28 mouse cellular contexts compared by ENCODE assay signal in genomic region chr16:37530170-37530569, GRCm38 (mm10). TPM values are rescaled to one million over a fixed set of nuclear protein-coding genes. Genes with fewer than 3 reads are reported as not detected.
DNase-seq lines count a peak whose midpoint lies in the region; ATAC-seq and TF ChIP-seq lines count a peak whose summit lies in the region.
"Had no signal": no experiment of that assay in that cellular context is flagged by ENCODE, and none has a peak within 500 bp of the region (broad histone marks: within the 10 kb centered on the region; RNA-seq: fewer than 3 reads in every experiment).

No protein-coding gene starts in this region.

- dilution Hi-C loops in CH12.LX (cut with MboI; ENCODE audit: extremely low pct_ligation_motif_present, extremely low pct_unique_long_range_greater_than_20kb, low sequenced_read_pairs): no loop called here

- DNase-seq in adrenal gland, adult 2 months: peak; percentile 15
- no peak for DNase-seq in adrenal gland, adult (ENCODE audit: inconsistent age in 2 of 2, low spot score in 1 of 2)
- DNase-seq in kidney, adult 2 months: peak; percentile 47
- DNase-seq in kidney, postnatal 10 days: no peak
- no peak for DNase-seq in CH12.LX (ENCODE audit: extremely low read depth)
- DNase-seq in spleen, postnatal 36 days (ENCODE audit: low spot score in 2 of 2): no peak
- DNase-seq: cerebellum, adult 9-10 months; forebrain, postnatal 0 days; gastrocnemius, postnatal 14 days; heart, adult 18-20 months; heart, postnatal 10 days; layer of hippocampus, postnatal 36 days; lung, adult 18-20 months; lung, postnatal 10 days had no signal

- no peak for TF ChIP-seq POLR2A in kidney, adult 2 months (IDR thresholded peaks at IDR 0.05; ENCODE audit: low read depth, low read length)
- TF ChIP-seq POLR2A in CH12.LX (IDR thresholded peaks at IDR 0.05; ENCODE audit: low read depth, low read length): peak; percentile 0; the same call in 1 of the 2 replicates

- H3K27me3 ChIP-seq in kidney, adult 2 months (replicated peaks; ENCODE audit: control insufficient read depth, insufficient read depth, low read length): no peaks in the 10 kb centered on the region
- no peaks in the 10 kb centered on the region for H3K27me3 ChIP-seq in CH12.LX (replicated peaks)
- no peaks in the 10 kb centered on the region for H3K27me3 ChIP-seq in liver, embryonic 12.5 days (replicated peaks)
- H3K27me3 ChIP-seq in midbrain, embryonic 16.5 days (ENCODE audit: control insufficient read depth, insufficient read depth, low read depth, low read length): no peaks in the 10 kb centered on the region
- H3K27me3 ChIP-seq: heart, embryonic 12.5 days; limb, embryonic 12.5 days; midbrain, embryonic 12.5 days had no signal

- H3K4me1 ChIP-seq in kidney, adult 2 months (ENCODE audit: control insufficient read depth, insufficient read depth, low read length): peaks cover 5% of the 10 kb centered on the region; the same call in 1 of the 2 replicates
- H3K4me1 ChIP-seq in CH12.LX (ENCODE audit: control insufficient read depth in 1 of 2, insufficient read depth in 2 of 2): peaks cover 13 to 54% of the 10 kb centered on the region in 2 experiments
- H3K4me1 ChIP-seq in liver, embryonic 12.5 days: peaks cover 15% of the 10 kb centered on the region
- peaks cover 13% of the 10 kb centered on the region for H3K4me1 ChIP-seq in midbrain, embryonic 16.5 days (ENCODE audit: control insufficient read depth, insufficient read depth, low read length)

- H3K36me3 ChIP-seq in kidney, adult 2 months (ENCODE audit: control insufficient read depth, insufficient read depth, low read length): no peaks in the 10 kb centered on the region; the same call in 1 of the 2 replicates
- peaks cover 42 to 81% of the 10 kb centered on the region in 2 experiments for H3K36me3 ChIP-seq in CH12.LX (replicated peaks in 1 of 2; ENCODE audit: control insufficient read depth in 1 of 2, insufficient read depth in 1 of 2, low read length in 1 of 2)
- peaks cover 47% of the 10 kb centered on the region for H3K36me3 ChIP-seq in liver, embryonic 12.5 days
- 0 out of 2 replicates have a peak, but pooled peaks cover 3% of the 10 kb centered on the region for H3K36me3 ChIP-seq in midbrain, embryonic 16.5 days (ENCODE audit: control insufficient read depth, insufficient read depth, low read length)

- no peak overlapping the region for H3K4me2 ChIP-seq in CH12.LX (ENCODE audit: insufficient read depth, low read depth, poor library complexity, severe bottlenecking)
- H3K4me2 ChIP-seq in liver, embryonic 12.5 days: no peak overlapping the region
- H3K4me2 ChIP-seq in midbrain, embryonic 16.5 days (ENCODE audit: low read length): no peak overlapping the region
- H3K4me2 ChIP-seq: heart, embryonic 12.5 days; limb, embryonic 12.5 days; midbrain, embryonic 12.5 days had no signal

- no peak for TF ChIP-seq CTCF in kidney, adult 2 months (conservative IDR thresholded peaks at IDR 0.05; ENCODE audit: insufficient read depth, insufficient read length, low read depth, low read length)
- no peak for TF ChIP-seq CTCF in CH12.LX (conservative IDR thresholded peaks at IDR 0.05 in 1 of 2, IDR thresholded peaks at IDR 0.05 in 1 of 2; ENCODE audit: low read depth in 2 of 2, low read length in 2 of 2)

- peaks cover 3% of the 10 kb centered on the region for H3K9me3 ChIP-seq in CH12.LX (replicated peaks; ENCODE audit: low read length)
- H3K9me3 ChIP-seq in liver, embryonic 12.5 days (replicated peaks): no peaks in the 10 kb centered on the region
- no peaks in the 10 kb centered on the region for H3K9me3 ChIP-seq in midbrain, embryonic 16.5 days (replicated peaks; ENCODE audit: control insufficient read depth, low read length, poor library complexity, severe bottlenecking)
- H3K9me3 ChIP-seq: heart, embryonic 12.5 days; limb, embryonic 12.5 days; midbrain, embryonic 12.5 days had no signal

- H3K27ac ChIP-seq in kidney, adult 2 months (ENCODE audit: insufficient read depth, low read depth, low read length): no peak overlapping the region
- H3K27ac ChIP-seq in CH12.LX (ENCODE audit: insufficient read depth, low read depth): no peak overlapping the region
- H3K27ac ChIP-seq in liver, embryonic 12.5 days: no peak overlapping the region
- H3K27ac ChIP-seq in midbrain, embryonic 16.5 days (ENCODE audit: low read length): no peak overlapping the region
- H3K27ac ChIP-seq: hindbrain, postnatal 0 days; limb, embryonic 12.5 days; midbrain, embryonic 12.5 days; stomach, postnatal 0 days had no signal

- ATAC-seq in liver, embryonic 12.5 days: peak; percentile 40; the same call in 1 of the 2 replicates
- ATAC-seq in midbrain, embryonic 16.5 days: no peak
- ATAC-seq: forebrain, postnatal 0 days; hindbrain, postnatal 0 days had no signal

- no peak overlapping the region for H3K4me3 ChIP-seq in kidney, adult 2 months (ENCODE audit: insufficient read depth, low read depth, low read length)
- H3K4me3 ChIP-seq in CH12.LX (replicated peaks in 1 of 3; ENCODE audit: low read depth in 2 of 3, low read length in 2 of 3, poor library complexity in 1 of 3): no peak overlapping the region
- no peak overlapping the region for H3K4me3 ChIP-seq in liver, embryonic 12.5 days
- H3K4me3 ChIP-seq in midbrain, embryonic 16.5 days (ENCODE audit: low read depth, low read length): no peak overlapping the region
- H3K4me3 ChIP-seq: heart, embryonic 12.5 days; limb, embryonic 12.5 days; midbrain, embryonic 12.5 days had no signal

- no peak for TF ChIP-seq RAD21 in CH12.LX (IDR thresholded peaks at IDR 0.05; ENCODE audit: low read depth, low read length)

- in situ Hi-C loops in CH12.LX (cut with MboI; ENCODE audit: low pct_ligation_motif_present, low pct_unique_long_range_greater_than_20kb, low sequenced_read_pairs): loop anchor here (10.0 kb wide), 1 partner anchor 155 kb away; no protein-coding TSS in a partner anchor

- WGBS in kidney, adult 2 months: 72% methylated on average over 6 of the region's 6 CpGs
- WGBS in liver, embryonic 12.5 days (ENCODE audit: insufficient replicate concordance): 81% methylated on average over 6 of the region's 6 CpGs
- 90% methylated on average over 6 of the region's 6 CpGs for WGBS in midbrain, embryonic 16.5 days

- no peak overlapping the region for H3K9ac ChIP-seq in CH12.LX (ENCODE audit: insufficient read depth, low read depth)
- no peak overlapping the region for H3K9ac ChIP-seq in liver, embryonic 12.5 days
- H3K9ac ChIP-seq in midbrain, embryonic 16.5 days (ENCODE audit: low read depth, low read length): no peak overlapping the region
- H3K9ac ChIP-seq: forebrain, postnatal 0 days; heart, embryonic 12.5 days; limb, embryonic 12.5 days; midbrain, embryonic 12.5 days had no signal

- no peak for TF ChIP-seq EP300 in CH12.LX (IDR thresholded peaks at IDR 0.05; ENCODE audit: low read length)

- H3K79me2 ChIP-seq in CH12.LX (replicated peaks; ENCODE audit: control insufficient read depth, extremely low read depth, insufficient read depth, poor library complexity, severe bottlenecking): peaks cover 62% of the 10 kb centered on the region

TF ChIP-seq in CH12.LX, 34 proteins besides CTCF, POLR2A, EP300 and RAD21:
- TF ChIP-seq MYC (IDR thresholded peaks at IDR 0.05; ENCODE audit: low read depth, low read length): no peak
- no peak for TF ChIP-seq UBTF (IDR thresholded peaks at IDR 0.05; ENCODE audit: low read depth, low read length)
- TF ChIP-seq TCF12 (IDR thresholded peaks at IDR 0.05; ENCODE audit: low read depth, low read length): no peak
- TF ChIP-seq TBP (conservative IDR thresholded peaks at IDR 0.05; ENCODE audit: low read depth, low read length): no peak
- no peak for TF ChIP-seq MEF2A (IDR thresholded peaks at IDR 0.05; ENCODE audit: borderline replicate concordance, low read depth, low read length)
- TF ChIP-seq RCOR1 (conservative IDR thresholded peaks at IDR 0.05; ENCODE audit: low read depth, low read length): no peak
- no peak for TF ChIP-seq JUN (IDR thresholded peaks at IDR 0.05; ENCODE audit: insufficient read depth, low read depth, low read length)
- no peak for TF ChIP-seq HCFC1 (IDR thresholded peaks at IDR 0.05; ENCODE audit: low read depth, low read length)
- no peak for TF ChIP-seq CHD1 (IDR thresholded peaks at IDR 0.05; ENCODE audit: low read depth, low read length)
TF ChIP-seq in CH12.LX: peak in this region for 0.

RNA-seq across cellular contexts. Expression of gene Gtf2e1, which starts 9.4 kb away (rescaled TPM):
- 10 to 100 TPM; 15.0 to 16.1 TPM for total RNA-seq in adrenal gland, adult 2 months (2021)
- polyA plus RNA-seq in adrenal gland, adult 2 months (2012; rRNA removed): 1.9 and 3.5 TPM in 2 replicates
- 4.3 and 5.6 TPM in 2 replicates for polyA plus RNA-seq in kidney, adult 2 months (2012; rRNA removed)
- total RNA-seq in CH12.LX (2012; rRNA removed) (29.5 and 39.5 TPM in 2 replicates), CH12.LX (2014; rRNA removed) (72.7 and 77.9 TPM in 2 replicates)
- 52.2 and 56.0 TPM in 2 replicates for polyA plus RNA-seq in CH12.LX (2012; ENCODE audit: insufficient read length, low read depth)
- 18.1 and 18.3 TPM in 2 replicates for polyA plus RNA-seq in liver, embryonic 12.5 days (2016; fragmentation: Nextera tagmentation; extraction: Ambion mirVana)
- 31.9 and 35.3 TPM in 2 replicates for polyA plus RNA-seq in midbrain, embryonic 16.5 days (2015; fragmentation: Nextera tagmentation; extraction: Ambion mirVana)

RNA-seq across cellular contexts. Expression of gene Rabl3, which starts 9.5 kb away (rescaled TPM):
- 10 to 100 TPM in 1 of 2 experiments, 1 to 10 TPM in 1; 7.6 to 10.3 TPM for total RNA-seq in adrenal gland, adult 2 months (2021)
- 0.27 and 0.55 TPM in 2 replicates for polyA plus RNA-seq in adrenal gland, adult 2 months (2012; rRNA removed)
- 3.0 and 4.2 TPM in 2 replicates for polyA plus RNA-seq in kidney, adult 2 months (2012; rRNA removed)
- total RNA-seq in CH12.LX (2012; rRNA removed): 12.3 and 14.4 TPM in 2 replicates
- 19.0 and 19.8 TPM in 2 replicates for total RNA-seq in CH12.LX (2014; rRNA removed)
- 34.9 and 36.8 TPM in 2 replicates for polyA plus RNA-seq in CH12.LX (2012; ENCODE audit: insufficient read length, low read depth)
- 19.8 and 20.8 TPM in 2 replicates for polyA plus RNA-seq in liver, embryonic 12.5 days (2016; fragmentation: Nextera tagmentation; extraction: Ambion mirVana)
- 17.2 and 18.8 TPM in 2 replicates for polyA plus RNA-seq in midbrain, embryonic 16.5 days (2015; fragmentation: Nextera tagmentation; extraction: Ambion mirVana)

RNA-seq across cellular contexts. Expression of gene Hgd, which starts 49.8 kb away (rescaled TPM):
- 1 to 10 TPM in 1 of 2 experiments, under 1 TPM in 1; 0.28 to 1.6 TPM for total RNA-seq in adrenal gland, adult 2 months (2021)
- not detected in 2 replicates for polyA plus RNA-seq in adrenal gland, adult 2 months (2012; rRNA removed)
- 398 and 426 TPM in 2 replicates for polyA plus RNA-seq in kidney, adult 2 months (2012; rRNA removed)
- total RNA-seq in CH12.LX (2012; rRNA removed): not detected in 2 replicates
- total RNA-seq in CH12.LX (2014; rRNA removed): not detected in 2 replicates
- polyA plus RNA-seq in CH12.LX (2012; ENCODE audit: insufficient read length, low read depth): not detected in 2 replicates
- polyA plus RNA-seq in liver, embryonic 12.5 days (2016; fragmentation: Nextera tagmentation; extraction: Ambion mirVana): 17.8 and 19.5 TPM in 2 replicates
- polyA plus RNA-seq in midbrain, embryonic 16.5 days (2015; fragmentation: Nextera tagmentation; extraction: Ambion mirVana): 0.19 and 0.34 TPM in 2 replicates
- total RNA-seq: forebrain, postnatal 0 days; gastrocnemius, postnatal 14 days; heart, adult 18-20 months; hindbrain, postnatal 0 days; layer of hippocampus, adult 18-20 months; layer of hippocampus, postnatal 36 days; left cerebral cortex, postnatal 10 days; megakaryocyte, adult 5-6 weeks; monocyte, adult 5-6 weeks; neutrophil, adult 5-6 weeks had no signal
- polyA plus RNA-seq: embryonic facial prominence, embryonic 11.5 days; forebrain, postnatal 0 days; hindbrain, embryonic 11.5 days; midbrain, embryonic 12.5 days had no signal

Comparison
In these comparisons a context has a peak if more than half of its experiments do, and no peak if none do; other contexts are left out.
1. DNase-seq: peak in adrenal gland, adult 2 months (single experiment) and kidney, adult 2 months (single experiment); none in adrenal gland, adult (0 of 2), kidney, postnatal 10 days (single experiment), CH12.LX (single experiment) and spleen, postnatal 36 days (0 of 2).
2. RNA of gene Hgd, which starts 49.8 kb away (polyA plus RNA-seq): 398 to 426 TPM in kidney, adult 2 months; 17.8 to 19.5 TPM in liver, embryonic 12.5 days, 0.19 to 0.34 TPM in midbrain, embryonic 16.5 days, not detected in CH12.LX and not detected in adrenal gland, adult 2 months; every median in the first group is over 10 times any median in the second.